Mouse (Mus musculus) testis, adult 2 months (tissue): ENCODE measurements around the gene Vash2.

Experiments used
- CTCF ChIP-seq: fragments of 200-500 bp; IDR thresholded peaks from 2 replicates; pipeline ENCODE4 v1.5.1; 2012; ENCODE audit warnings: low read depth, mild to moderate bottlenecking, inconsistent platforms, low read length, moderate library complexity; ENCODE audit not compliant: control insufficient read depth, insufficient read depth, insufficient replicate concordance
- POLR2A ChIP-seq: fragments of 200-500 bp; IDR thresholded peaks from 2 replicates; pipeline ENCODE4 v1.6.1; 2012; ENCODE audit warnings: low read depth, mild to moderate bottlenecking, inconsistent platforms, low read length, moderate library complexity; ENCODE audit not compliant: control insufficient read depth

- TF ChIP-seq CTCF (no peak), POLR2A (no peak)
Measured at GRCm38 (mm10) chr1:190974191-190974590, 4.9 kb downstream of the Vash2 start.
